Mouse (Mus musculus) brain, adult 2 months (tissue): ENCODE data around the gene Htt.

Source experiments
- DNase-seq: peaks from one replicate; pipeline ENCODE4 v3.0.0; 2011; ENCODE audit warnings: low read depth, low spot score

Gene Htt

GRCm38 (mm10) chr5:34931091-34931490 is 169.6 kb downstream of the Htt start:
- DNase-seq: no peak

GRCm38 (mm10) chr5:34931516-34932457 is 170.2 kb downstream of the Htt start:
- no peak for DNase-seq

DNA sequence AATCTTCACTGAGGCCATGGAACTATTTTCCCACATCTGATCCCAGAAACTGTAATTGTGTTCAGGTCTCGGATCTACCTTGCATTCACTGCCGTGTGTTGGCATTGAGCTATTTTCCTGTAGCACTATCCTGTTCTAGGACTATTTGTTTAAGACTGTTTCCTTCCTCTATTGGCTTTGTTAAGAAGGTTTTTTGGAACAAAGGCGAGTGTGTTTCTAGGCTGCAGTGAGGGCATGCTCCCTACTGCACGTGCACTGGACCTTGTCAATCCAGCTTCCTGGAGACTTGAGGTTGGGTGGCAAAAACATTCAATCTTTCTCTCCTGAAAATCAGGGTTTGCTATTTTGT is 170.9 kb downstream of the Htt start:
- no peak for DNase-seq

GRCm38 (mm10) chr5:34933461-34933860 is 171.9 kb downstream of the Htt start:
- DNase-seq: no peak

GRCm38 (mm10) chr5:34941710-34942470 is 180.3 kb downstream of the Htt start:
- DNase-seq: no peak

DNA sequence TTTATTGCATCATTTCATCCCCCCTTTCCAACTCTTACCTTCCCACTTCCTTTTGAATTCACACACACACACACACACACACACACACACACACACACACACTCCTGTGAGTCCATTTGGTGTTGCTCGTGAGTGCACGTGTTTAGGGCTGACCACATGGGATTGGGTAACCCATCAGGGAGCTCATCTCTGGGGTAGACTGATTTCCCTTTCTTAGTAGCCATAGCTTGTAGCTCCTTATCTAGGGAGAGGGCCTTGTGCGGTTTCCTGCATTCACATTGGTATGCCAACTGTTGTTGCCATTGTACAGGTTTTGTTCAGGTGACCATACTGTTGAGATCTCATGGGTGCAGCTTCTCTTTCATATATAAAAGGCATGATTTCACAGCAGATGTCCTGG is 181.9 kb downstream of the Htt start:
- DNase-seq: no peak

- DNase-seq: peak; percentile 45
These were observed 187.6 kb downstream of the Htt start, which contains the start of gene Rgs12 for GRCm38 (mm10) chr5:34948861-34949760. Gene Rgs12 (plus strand): TSS chr5:34949445.

DNA sequence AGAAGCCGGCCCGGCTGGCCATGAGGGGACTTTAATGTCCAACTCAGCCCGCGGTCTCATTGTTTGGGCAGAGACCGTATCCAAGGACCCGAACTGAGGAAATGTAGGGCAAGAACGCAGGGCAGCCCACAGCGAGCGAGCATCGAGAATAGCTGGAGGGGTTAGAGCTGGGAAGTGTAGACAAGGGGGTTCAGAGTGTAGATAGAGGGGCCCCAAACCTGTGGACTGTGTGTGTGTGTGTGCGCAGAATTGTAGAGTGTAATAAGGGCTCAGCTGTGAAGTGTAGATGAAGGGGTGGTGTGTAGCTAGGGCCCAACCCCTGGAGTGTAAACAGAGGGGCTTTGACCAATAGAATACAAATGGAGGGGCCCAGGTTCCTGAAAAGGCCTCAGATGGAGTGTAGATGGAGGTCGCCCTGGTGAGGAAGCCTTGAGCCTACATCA is 188.2 kb downstream of the Htt start:
- DNase-seq: no peak

GRCm38 (mm10) chr5:34950486-34951160 is 189.1 kb downstream of the Htt start:
- DNase-seq: no peak

GRCm38 (mm10) chr5:34951161-34951834 is 189.8 kb downstream of the Htt start:
- DNase-seq: no peak

- no peak for DNase-seq
These were observed 193.0 kb downstream of the Htt start for GRCm38 (mm10) chr5:34954508-34954907.

GRCm38 (mm10) chr5:34955630-34956029 is 194.1 kb downstream of the Htt start:
- DNase-seq: no peak

- no peak for DNase-seq
These were observed 194.6 kb downstream of the Htt start for GRCm38 (mm10) chr5:34956151-34956550.

DNA sequence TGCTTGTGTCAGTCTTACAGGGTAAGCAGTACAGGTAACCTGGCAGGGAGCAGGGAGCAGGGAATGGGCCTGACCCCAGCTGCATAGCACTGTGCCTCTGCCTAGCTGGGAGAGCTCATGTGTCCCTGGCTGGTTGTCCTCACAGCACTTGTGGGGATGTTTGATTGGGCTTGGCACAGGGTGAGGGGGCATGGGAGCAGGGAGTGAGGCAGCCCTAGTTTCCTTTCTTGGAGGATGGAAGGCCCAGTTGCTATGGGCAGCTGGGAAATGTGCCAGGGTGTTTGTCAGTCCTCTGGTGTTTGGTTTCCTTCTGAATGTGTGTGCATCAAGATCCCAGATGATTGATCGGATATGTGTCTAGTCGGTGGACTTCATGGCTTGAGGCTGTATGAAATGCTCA is 195.5 kb downstream of the Htt start:
- DNase-seq: peak; percentile 38

DNA sequence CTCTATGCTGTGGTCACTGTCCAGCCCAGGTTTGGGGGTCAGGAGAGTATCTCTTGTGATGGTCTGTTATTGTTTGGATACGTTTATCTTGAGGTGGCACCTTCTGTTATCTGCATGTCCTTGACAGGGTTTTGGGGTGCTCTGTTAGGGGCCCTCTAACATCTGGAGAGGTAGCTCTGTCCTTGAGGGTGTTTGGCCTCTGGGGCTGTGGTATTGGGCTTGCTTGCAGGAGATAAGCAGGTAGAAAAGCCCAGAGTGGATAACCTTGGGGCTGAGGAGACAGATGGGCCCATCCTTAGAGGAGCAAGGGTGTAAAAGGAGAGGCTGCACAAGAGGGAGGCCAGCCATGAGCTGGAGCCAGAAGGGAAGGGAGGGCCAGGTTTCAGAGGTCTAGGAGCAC is 198.5 kb downstream of the Htt start:
- no peak for DNase-seq
